Mouse (Mus musculus) neutrophil, adult 5-6 weeks (primary cell): ENCODE measurements around the gene Jmjd8. TPM values are rescaled to one million over a fixed set of nuclear protein-coding genes. Genes with fewer than 3 reads are reported as not detected.
A peak's percentile ranks its signal among the peaks of the same experiment; 100 is the strongest.
"Not testable (repeated sequence)": the region's sequence is repeated elsewhere in the genome, so short reads cannot be mapped to it uniquely, and the experiment has no call there.

Source experiments
- ATAC-seq: fragments of 151-379, 151-347 bp; 2 replicates; pipeline ENCODE4 v1.8.0; 2017; ENCODE audit warnings: mild to moderate bottlenecking, moderate TSS enrichment; ENCODE audit not compliant: insufficient number of reproducible peaks, poor library complexity, low FRiP score, severe bottlenecking; ENCODE audit errors: extremely low read depth
- total RNA-seq: library from RNA; stranded (forward); fragments of 200-1000 nt; gene quantifications from 2 replicates; pipeline ENCODE4 v1.2.3, GENCODE M21; 2017

The Jmjd8 gene
- total RNA-seq, 1 experiment from 2014 or later, result 10.9 TPM

- ATAC-seq, result no peak
These were observed 22.2 kb upstream of the Jmjd8 start for GRCm38 (mm10) chr17:25806507-25806906.

- not testable (repeated sequence) for ATAC-seq
These were observed 21.2 kb upstream of the Jmjd8 start for GRCm38 (mm10) chr17:25807452-25807851.

DNA sequence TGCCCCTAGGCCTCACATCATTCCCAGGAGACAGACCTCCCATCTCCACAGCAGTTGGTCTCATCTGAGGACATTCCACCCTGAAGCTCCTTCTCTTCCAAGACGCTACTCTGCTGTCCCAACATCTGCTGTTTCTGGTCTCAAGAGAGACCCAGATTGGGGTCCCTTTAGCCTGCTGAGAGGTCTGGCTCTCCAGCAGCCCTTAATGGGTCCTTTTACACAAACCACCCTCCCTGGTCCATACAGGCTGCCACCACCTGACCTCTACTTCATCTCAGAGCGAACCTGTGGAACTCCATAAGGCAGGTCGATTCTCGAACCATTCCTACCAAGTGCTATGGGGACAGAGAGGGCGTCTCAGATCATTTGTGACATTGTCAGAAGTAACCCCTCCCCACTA is 20.6 kb upstream of the Jmjd8 start:
- no peak for ATAC-seq

DNA sequence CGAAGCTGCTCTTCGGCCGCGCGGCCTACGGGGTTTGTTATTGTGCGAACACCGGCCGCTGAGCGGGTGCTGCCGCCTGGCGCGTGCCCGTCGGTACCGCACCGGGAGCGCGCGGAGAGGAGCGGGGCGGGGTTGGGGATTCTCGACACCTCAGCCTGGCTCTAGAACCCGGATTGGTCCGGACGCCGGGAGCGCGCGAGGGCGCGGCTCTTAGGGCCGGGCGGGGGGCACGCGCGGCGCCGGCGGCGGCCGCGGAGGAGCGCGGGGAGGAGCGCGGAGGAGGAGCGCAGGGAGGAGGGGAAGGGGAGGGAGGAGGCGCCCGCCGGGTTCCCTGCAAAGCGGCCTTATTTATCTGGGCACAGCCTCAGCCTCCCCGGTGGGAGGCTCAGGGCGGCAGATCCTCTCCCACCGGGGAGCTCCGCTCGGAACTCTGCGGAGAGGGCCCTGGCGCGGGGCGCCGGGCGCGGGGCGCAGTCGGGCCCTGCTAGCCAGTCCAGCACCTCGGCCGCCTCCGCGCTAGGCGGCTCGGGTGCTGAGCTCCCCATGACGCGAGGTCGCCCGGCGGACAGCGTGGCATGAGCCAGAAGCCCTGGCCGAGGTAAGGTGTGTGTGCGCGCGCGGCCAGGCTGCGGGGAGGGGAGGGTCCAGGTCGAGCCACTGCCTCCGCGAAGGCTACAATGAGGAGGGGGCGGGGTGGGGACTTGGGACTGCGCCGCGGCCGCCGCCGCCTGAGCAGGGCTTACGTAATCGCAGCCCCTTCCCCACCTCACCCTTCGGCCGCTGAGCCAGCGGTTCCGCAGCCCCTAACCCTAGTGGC is 19.7 kb upstream of the Jmjd8 start, which contains the start of gene Fbxl16:
Gene Fbxl16 (plus strand): TSS at position 297 of the 817 bp plus-strand sequence.
- no peak for ATAC-seq

DNA sequence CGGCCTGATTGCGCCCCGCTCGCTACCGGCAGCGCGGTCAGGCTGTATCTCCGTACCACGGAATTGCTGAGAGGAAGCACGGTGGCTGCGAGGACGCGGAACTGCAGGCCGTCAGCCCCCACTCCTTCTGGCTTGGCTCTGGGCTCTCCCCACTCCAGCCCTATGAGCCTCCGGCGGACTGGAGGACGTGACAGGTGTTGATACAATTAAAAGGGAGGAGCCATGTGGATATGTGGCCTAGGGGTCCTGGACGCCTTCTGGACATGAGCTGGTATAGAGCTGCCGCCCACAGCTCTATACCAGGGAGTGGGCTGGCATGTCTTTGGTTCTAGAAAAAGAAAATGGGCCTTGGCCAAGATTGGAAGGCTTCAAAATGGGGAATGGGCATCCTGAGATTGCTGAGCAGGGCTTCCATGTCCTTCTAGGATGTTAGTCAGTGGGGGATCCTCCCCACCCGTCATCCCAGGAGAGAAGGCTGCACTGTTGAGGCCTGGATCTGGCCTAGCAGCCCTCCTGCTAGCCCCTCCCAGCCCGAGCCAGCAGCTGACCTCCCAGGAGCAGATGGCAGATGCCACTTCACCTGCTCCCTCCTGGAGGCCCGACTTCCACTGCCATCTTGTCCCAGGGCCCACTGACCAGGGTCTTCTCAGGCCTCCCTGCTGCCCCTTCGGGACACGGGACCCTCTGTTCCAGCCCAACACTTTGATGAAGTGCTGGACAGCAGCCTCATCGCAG is 18.9 kb upstream of the Jmjd8 start:
- ATAC-seq, result no peak

GRCm38 (mm10) chr17:25810890-25811289 is 17.8 kb upstream of the Jmjd8 start:
- no peak for ATAC-seq

GRCm38 (mm10) chr17:25813471-25813870 is 15.2 kb upstream of the Jmjd8 start:
- ATAC-seq, result peak; percentile 54

DNA sequence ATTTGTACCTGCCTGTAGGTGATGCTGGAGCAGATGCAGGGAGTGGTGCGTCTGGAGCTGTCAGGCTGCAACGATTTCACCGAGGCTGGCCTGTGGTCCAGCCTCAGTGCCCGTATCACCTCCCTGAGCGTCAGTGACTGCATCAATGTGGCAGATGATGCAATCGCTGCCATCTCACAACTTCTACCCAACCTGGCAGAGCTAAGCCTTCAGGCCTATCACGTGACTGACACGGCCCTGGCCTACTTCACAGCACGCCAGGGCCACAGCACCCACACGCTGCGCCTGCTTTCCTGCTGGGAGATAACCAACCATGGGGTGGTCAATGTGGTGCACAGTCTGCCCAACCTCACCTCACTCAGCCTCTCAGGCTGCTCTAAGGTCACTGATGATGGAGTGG is 11.0 kb upstream of the Jmjd8 start:
- no peak for ATAC-seq

DNA sequence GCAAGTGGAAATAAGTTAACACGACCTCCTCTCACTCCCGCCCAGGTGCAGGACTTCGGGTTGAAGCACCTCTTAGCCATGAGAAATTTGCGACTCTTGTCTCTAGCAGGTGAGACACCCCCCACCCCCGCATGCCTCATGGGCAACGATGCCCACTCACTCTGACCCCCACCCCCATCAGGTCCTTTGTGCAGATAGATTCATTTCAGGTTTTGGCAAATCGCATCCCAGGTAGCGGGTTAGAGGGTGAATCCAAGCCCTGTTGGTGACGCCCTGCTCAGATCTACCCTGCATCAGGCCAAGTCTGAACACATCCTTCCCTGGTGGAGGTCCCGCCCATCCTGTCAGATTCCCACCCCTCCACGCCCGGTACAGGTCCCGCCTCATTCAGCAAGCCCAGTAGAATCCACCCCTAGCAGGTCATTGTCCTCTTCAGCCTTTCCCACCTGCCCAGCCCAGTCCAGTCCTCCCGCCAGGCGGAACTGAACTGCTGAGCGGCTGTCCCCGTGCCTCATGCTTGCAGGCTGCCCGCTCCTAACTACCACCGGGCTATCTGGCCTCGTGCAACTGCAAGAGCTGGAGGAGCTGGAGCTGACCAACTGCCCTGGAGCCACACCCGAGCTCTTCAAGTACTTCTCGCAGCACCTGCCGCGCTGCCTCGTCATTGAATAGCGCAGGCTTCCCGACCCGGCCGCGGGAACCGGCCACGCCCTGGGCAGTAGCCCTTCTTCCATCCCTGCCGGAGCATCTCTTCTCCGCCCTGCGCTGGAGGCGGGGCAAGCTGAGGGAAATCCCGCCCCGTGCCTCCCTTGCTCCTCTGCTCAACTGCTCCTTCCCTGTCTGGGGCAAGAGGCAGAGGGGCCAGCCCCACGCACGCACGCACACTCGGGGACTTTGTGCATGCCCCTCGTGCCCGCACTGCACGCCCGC is 9.6 kb upstream of the Jmjd8 start:
- no peak for ATAC-seq

DNA sequence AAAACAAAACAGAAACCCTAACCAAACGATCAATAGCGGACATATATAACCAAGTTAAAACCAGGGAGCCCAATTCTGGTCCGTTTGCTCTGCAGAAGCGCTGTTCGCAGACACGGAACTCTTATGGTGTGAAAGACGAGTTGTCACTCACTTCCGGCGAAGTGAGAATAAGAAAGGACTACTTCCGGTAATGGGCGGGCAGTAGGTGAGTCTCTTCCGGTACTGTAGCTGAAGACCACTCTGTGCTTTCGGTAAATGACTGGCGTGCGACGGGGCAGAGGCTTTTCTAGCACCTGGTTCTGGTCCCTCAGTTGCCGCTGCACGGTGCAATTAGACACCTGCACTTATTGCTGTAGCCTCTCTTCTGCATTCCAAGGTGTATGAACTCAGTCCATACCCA is 5.2 kb upstream of the Jmjd8 start, which contains the start of gene Wdr24:
Gene Wdr24 (plus strand): TSS at position 176 of the 400 bp plus-strand sequence.
- ATAC-seq, result peak; percentile 76

- ATAC-seq, result no peak
These were observed 4.1 kb upstream of the Jmjd8 start for GRCm38 (mm10) chr17:25824362-25825142.

DNA sequence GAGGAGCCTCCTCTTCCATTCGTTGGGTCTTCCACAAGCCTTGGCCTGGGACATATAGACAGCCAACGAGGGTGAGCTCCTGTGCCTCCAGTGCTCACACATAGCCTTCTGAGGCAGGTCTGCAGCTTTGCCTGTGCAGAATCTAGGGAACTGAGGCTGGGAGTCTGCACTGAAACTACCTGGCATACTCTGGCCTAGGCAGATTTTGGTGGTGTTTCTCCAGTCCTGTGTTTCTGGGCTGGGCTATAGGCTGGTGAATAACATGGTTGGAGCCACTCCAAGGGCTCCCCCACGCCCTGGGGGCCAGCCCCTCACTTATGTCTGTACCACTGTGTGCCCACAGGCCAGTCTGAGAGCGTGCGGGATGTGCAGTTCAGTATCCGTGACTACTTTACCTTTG is 3.4 kb upstream of the Jmjd8 start:
- no peak for ATAC-seq

DNA sequence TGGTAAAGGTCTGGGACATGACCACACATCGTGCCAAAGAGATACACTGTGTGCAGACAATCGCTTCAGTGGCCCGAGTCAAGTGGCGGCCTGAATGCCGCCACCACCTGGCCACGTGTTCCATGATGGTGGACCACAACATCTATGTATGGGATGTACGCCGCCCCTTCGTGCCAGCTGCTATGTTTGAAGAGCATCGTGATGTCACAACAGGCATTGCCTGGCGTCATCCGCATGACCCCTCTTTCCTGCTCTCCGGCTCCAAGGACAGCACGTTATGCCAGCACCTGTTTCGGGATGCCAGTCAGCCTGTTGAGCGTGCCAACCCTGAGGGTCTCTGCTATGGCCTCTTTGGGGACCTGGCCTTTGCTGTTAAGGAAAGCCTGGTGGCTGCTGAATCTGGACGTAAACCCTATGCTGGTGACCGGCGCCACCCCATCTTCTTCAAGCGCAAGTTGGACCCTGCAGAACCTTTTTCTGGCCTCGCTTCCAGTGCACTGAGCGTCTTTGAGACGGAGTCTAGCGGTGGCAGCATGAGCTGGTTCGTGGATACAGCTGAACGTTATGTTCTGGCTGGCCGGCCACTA is 2.6 kb upstream of the Jmjd8 start:
- no peak for ATAC-seq

- no peak for ATAC-seq
These were observed 1.7 kb upstream of the Jmjd8 start for GRCm38 (mm10) chr17:25827011-25827410.

DNA sequence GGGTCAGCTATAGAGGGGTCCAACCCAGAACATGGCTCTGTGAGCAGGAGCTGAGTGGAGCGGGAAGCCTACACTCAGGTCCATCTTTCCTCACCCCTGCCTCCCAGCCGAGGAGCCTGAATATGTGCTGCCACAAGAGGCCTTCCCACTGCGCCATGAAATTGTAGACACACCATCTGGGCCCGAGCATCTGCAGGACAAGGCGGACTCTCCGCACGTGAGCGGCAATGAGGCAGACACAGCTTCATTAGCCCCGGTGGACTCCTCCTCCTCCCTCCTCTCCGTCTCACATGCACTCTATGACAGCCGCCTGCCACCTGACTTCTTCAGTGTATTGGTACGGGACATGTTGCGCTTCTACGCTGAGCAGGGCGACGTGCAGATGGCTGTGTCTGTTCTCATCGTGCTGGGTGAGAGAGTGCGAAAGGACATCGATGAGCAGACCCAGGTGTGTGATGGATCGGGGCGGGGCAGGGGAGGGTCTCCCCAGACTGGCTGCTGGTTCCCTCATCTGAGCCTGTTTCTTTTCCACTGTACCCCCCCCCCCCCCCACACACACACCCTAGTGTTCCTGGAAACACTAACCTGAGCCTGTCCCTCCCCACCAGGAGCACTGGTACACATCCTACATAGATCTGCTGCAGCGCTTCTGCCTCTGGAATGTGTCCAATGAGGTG is 983 bp upstream of the Jmjd8 start:
- ATAC-seq, result no peak

DNA sequence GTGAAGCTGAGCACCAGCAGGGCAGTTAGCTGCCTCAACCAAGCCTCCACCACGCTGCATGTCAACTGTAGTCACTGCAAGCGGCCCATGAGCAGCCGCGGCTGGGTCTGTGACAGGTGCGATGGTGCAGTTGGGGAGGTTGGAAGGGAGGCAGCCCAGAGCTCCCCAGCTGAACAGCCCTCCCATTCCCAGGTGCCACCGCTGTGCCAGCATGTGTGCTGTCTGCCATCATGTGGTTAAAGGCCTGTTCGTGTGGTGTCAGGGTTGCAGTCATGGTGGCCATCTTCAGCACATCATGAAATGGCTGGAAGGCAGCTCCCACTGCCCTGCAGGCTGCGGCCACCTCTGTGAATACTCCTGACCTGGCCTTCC is 458 bp upstream of the Jmjd8 start:
- no peak for ATAC-seq

- ATAC-seq, result no peak
These were observed 921 bp downstream of the Jmjd8 start for GRCm38 (mm10) chr17:25829558-25830017.
